Mouse (Mus musculus) stomach, postnatal 0 days (tissue): ENCODE data around the gene Gm5168. TPM values are rescaled to one million over a fixed set of nuclear protein-coding genes. Genes with fewer than 3 reads are reported as not detected.
"Not testable (repeated sequence)": the region's sequence is repeated elsewhere in the genome, so short reads cannot be mapped to it uniquely, and the experiment has no call there.

Source experiments
- ATAC-seq: fragments of 200-750 bp; cut with Nextera tagmentation; 2 replicates; pipeline ENCODE4 v1.8.0; 2017; ENCODE audit not compliant: low FRiP score, low TSS enrichment
- DNase-seq: peaks from one replicate; pipeline ENCODE4 v3.0.0-alpha.2; 2016; ENCODE audit warnings: low spot score
- H3K27ac ChIP-seq: fragments of 300-500 bp; sonication (generic); replicated peaks from 2 replicates; pipeline ENCODE4 v1.5.1; 2014; ENCODE audit warnings: mild to moderate bottlenecking, control low read depth
- H3K27me3 ChIP-seq: fragments of 300-500 bp; sonication (generic); 2 replicates; pipeline ENCODE4 v1.6.1; 2014; ENCODE audit warnings: low read length; ENCODE audit not compliant: control insufficient read depth, insufficient read depth
- H3K36me3 ChIP-seq: fragments of 300-500 bp; sonication (generic); 2 replicates; pipeline ENCODE4 v1.6.1; 2014; ENCODE audit warnings: low read length, mixed read lengths; ENCODE audit not compliant: control insufficient read depth, insufficient read depth
- H3K4me1 ChIP-seq: fragments of 300-500 bp; sonication (generic); replicated peaks from 2 replicates; pipeline ENCODE4 v1.6.1; 2014; ENCODE audit warnings: antibody characterized with exemption; ENCODE audit not compliant: control insufficient read depth, insufficient read depth
- H3K4me2 ChIP-seq: fragments of 300-500 bp; sonication (generic); replicated peaks from 2 replicates; pipeline ENCODE4 v1.6.1; 2014; ENCODE audit warnings: low read depth, mild to moderate bottlenecking, control low read depth, moderate library complexity
- H3K4me3 ChIP-seq: fragments of 300-500 bp; sonication (generic); 2 replicates; pipeline ENCODE4 v1.5.1; 2014; ENCODE audit warnings: low read depth, low read length, control low read depth
- H3K9ac ChIP-seq: fragments of 300-500 bp; sonication (generic); 2 replicates; pipeline ENCODE4 v1.6.1; 2014; ENCODE audit warnings: mild to moderate bottlenecking, low read length, control low read depth, mixed read lengths
- H3K9me3 ChIP-seq: fragments of 300-500 bp; sonication (generic); 2 replicates; pipeline ENCODE4 v1.6.1; 2016; ENCODE audit warnings: low read length; ENCODE audit not compliant: control insufficient read depth
- WGBS: fragments of 180-500 bp; shearing (Covaris S2); extraction: QIAGEN DNeasy Blood & Tissue Kit; methylation state at CpG from one replicate; pipeline ENCODE4 v1.1.7; 2014; 5-methylcytosine and 5-hydroxymethylcytosine counted together
- polyA plus RNA-seq: library from polyadenylated mRNA; unstranded; fragments of >200 nt; fragmentation: Nextera tagmentation; extraction: Ambion mirVana; gene quantifications from 2 replicates; pipeline ENCODE4 v1.2.1, GENCODE M21; 2015

The Gm5168 gene
- polyA plus RNA-seq: not detected in 2 replicates

GRCm38 (mm10) chrX:26050941-26051340, at the start of gene Gm5168:
Gene Gm5168 (minus strand): TSS chrX:26051041.
- no CpG with 5 or more reads among the region's 3 CpGs for WGBS
- H3K27me3 ChIP-seq, H3K4me3 ChIP-seq, H3K9me3 ChIP-seq, H3K36me3 ChIP-seq, DNase-seq, H3K9ac ChIP-seq, H3K4me1 ChIP-seq, ATAC-seq, H3K4me2 ChIP-seq, H3K27ac ChIP-seq: not testable (repeated sequence)

Other genes starting within 250 kb of the Gm5168 start
- gene Gm2012, start 180.3 kb upstream of the Gm5168 start, polyA plus RNA-seq: not detected in 2 replicates